Comparison of ENCODE assay signal across 10 mouse cellular contexts in genomic region chr16:23993351-23994321, GRCm38 (mm10). TPM values are rescaled to one million over a fixed set of nuclear protein-coding genes. Genes with fewer than 3 reads are reported as not detected.
DNase-seq lines count a peak whose midpoint lies in the region; ATAC-seq and TF ChIP-seq lines count a peak whose summit lies in the region.
"Had no signal": no experiment of that assay in that cellular context is flagged by ENCODE, and none has a peak within 500 bp of the region (broad histone marks: within the 10 kb centered on the region; RNA-seq: fewer than 3 reads in every experiment).

No protein-coding gene starts in this region.

- DNase-seq in A20 (ENCODE audit: low read depth, low spot score) (peak; percentile 85), CH12.LX (ENCODE audit: extremely low read depth) (peak; percentile 67)
- DNase-seq in kidney, adult 18-20 months, result peak; percentile 80
- DNase-seq in lung, embryonic 14.5 days, result peak; percentile 67
- no peak for DNase-seq in layer of hippocampus, adult 11-12 months (ENCODE audit: low spot score)
- DNase-seq in urinary bladder, postnatal 25 days (ENCODE audit: low spot score), result no peak
- no peak for DNase-seq in ovary, postnatal 10 days (ENCODE audit: low spot score)

- TF ChIP-seq CTCF in CH12.LX (conservative IDR thresholded peaks at IDR 0.05 in 1 of 2, IDR thresholded peaks at IDR 0.05 in 1 of 2; ENCODE audit: low read depth in 2 of 2, low read length in 2 of 2), result no peak
- TF ChIP-seq CTCF in lung, embryonic 14.5 days (IDR thresholded peaks at IDR 0.05; ENCODE audit: low read depth), result no peak

- no peaks in the 10 kb centered on the region for H3K36me3 ChIP-seq in CH12.LX (replicated peaks in 1 of 2; ENCODE audit: control insufficient read depth in 1 of 2, insufficient read depth in 1 of 2, low read length in 1 of 2)
- H3K36me3 ChIP-seq in lung, embryonic 14.5 days (ENCODE audit: insufficient read depth), result no peaks in the 10 kb centered on the region
- H3K36me3 ChIP-seq: neural tube, embryonic 12.5 days had no signal

- in situ Hi-C loops in CH12.LX (cut with MboI; ENCODE audit: low pct_ligation_motif_present, low pct_unique_long_range_greater_than_20kb, low sequenced_read_pairs), result loop anchor here (25.0 kb wide), 2 partner anchors 644 to 869 kb away; no protein-coding TSS in a partner anchor

- peak overlapping the region; percentile 47 for H3K4me2 ChIP-seq in CH12.LX (ENCODE audit: insufficient read depth, low read depth, poor library complexity, severe bottlenecking)
- H3K4me2 ChIP-seq in lung, embryonic 14.5 days, result peak overlapping the region; percentile 44
- H3K4me2 ChIP-seq: neural tube, embryonic 12.5 days had no signal

- H3K9ac ChIP-seq in CH12.LX (ENCODE audit: insufficient read depth, low read depth), result no peak overlapping the region
- H3K9ac ChIP-seq in lung, embryonic 14.5 days, result no peak overlapping the region
- H3K9ac ChIP-seq: neural tube, embryonic 12.5 days had no signal

- H3K4me3 ChIP-seq in CH12.LX (replicated peaks in 1 of 3; ENCODE audit: low read depth in 2 of 3, low read length in 2 of 3, poor library complexity in 1 of 3), result no peak overlapping the region
- H3K4me3 ChIP-seq in lung, embryonic 14.5 days (ENCODE audit: low read depth, low read length), result no peak overlapping the region
- H3K4me3 ChIP-seq: neural tube, embryonic 12.5 days had no signal

- peak; percentile 22 for ATAC-seq in lung, embryonic 14.5 days (ENCODE audit: insufficient read depth)

- no peak overlapping the region for H3K27ac ChIP-seq in CH12.LX (ENCODE audit: insufficient read depth, low read depth)
- peak overlapping the region; percentile 19; the same call in 1 of the 2 replicates for H3K27ac ChIP-seq in lung, embryonic 14.5 days (ENCODE audit: low read depth)
- H3K27ac ChIP-seq: neural tube, embryonic 12.5 days had no signal

- H3K4me1 ChIP-seq in CH12.LX (ENCODE audit: control insufficient read depth in 1 of 2, insufficient read depth in 2 of 2), result peaks cover 4 to 15% of the 10 kb centered on the region in 2 experiments
- H3K4me1 ChIP-seq in lung, embryonic 14.5 days (ENCODE audit: insufficient read depth), result no peaks in the 10 kb centered on the region; the same call in 1 of the 2 replicates

- dilution Hi-C loops in CH12.LX (cut with MboI; ENCODE audit: extremely low pct_ligation_motif_present, extremely low pct_unique_long_range_greater_than_20kb, low sequenced_read_pairs), result no loop called here

- no peak for TF ChIP-seq RAD21 in CH12.LX (IDR thresholded peaks at IDR 0.05; ENCODE audit: low read depth, low read length)

- TF ChIP-seq POLR2A in CH12.LX (IDR thresholded peaks at IDR 0.05; ENCODE audit: low read depth, low read length), result no peak

- TF ChIP-seq EP300 in CH12.LX (IDR thresholded peaks at IDR 0.05; ENCODE audit: low read length), result peak; percentile 19; the same call in 1 of the 2 replicates

- peaks cover 49% of the 10 kb centered on the region for H3K27me3 ChIP-seq in CH12.LX (replicated peaks)
- no peaks in the 10 kb centered on the region for H3K27me3 ChIP-seq in lung, embryonic 14.5 days (ENCODE audit: insufficient read depth, low read length)
- H3K27me3 ChIP-seq: neural tube, embryonic 12.5 days had no signal

- H3K9me3 ChIP-seq in CH12.LX (replicated peaks; ENCODE audit: low read length), result no peaks in the 10 kb centered on the region
- no peaks in the 10 kb centered on the region for H3K9me3 ChIP-seq in lung, embryonic 14.5 days (ENCODE audit: low read depth, low read length)
- H3K9me3 ChIP-seq: neural tube, embryonic 12.5 days had no signal

- no peaks in the 10 kb centered on the region for H3K79me2 ChIP-seq in CH12.LX (replicated peaks; ENCODE audit: control insufficient read depth, extremely low read depth, insufficient read depth, poor library complexity, severe bottlenecking)

- 30% methylated on average over 17 of the region's 17 CpGs for WGBS in lung, embryonic 14.5 days

TF ChIP-seq in CH12.LX, 34 proteins besides CTCF, POLR2A, EP300 and RAD21:
- TF ChIP-seq UBTF (IDR thresholded peaks at IDR 0.05; ENCODE audit: low read depth, low read length) (no peak), IRF4 (IDR thresholded peaks at IDR 0.05; ENCODE audit: low read depth, low read length) (0 out of 2 replicates have a peak, but pooled peaks have one; percentile 22), POLR2AphosphoS2 (IDR thresholded peaks at IDR 0.05; ENCODE audit: low read depth, low read length) (no peak), ZMIZ1 (IDR thresholded peaks at IDR 0.05; ENCODE audit: low read depth, low read length) (no peak)

RNA-seq across cellular contexts. Expression of gene Bcl6, which starts 5.0 kb away (rescaled TPM):
- total RNA-seq in CH12.LX (2012; rRNA removed), result 0.17 and 0.25 TPM in 2 replicates
- 0.20 and 0.27 TPM in 2 replicates for total RNA-seq in CH12.LX (2014; rRNA removed)
- 0.60 and 0.72 TPM in 2 replicates for polyA plus RNA-seq in CH12.LX (2012; ENCODE audit: insufficient read length, low read depth)
- polyA plus RNA-seq in lung, embryonic 14.5 days (2014; fragmentation: Nextera tagmentation; extraction: Ambion mirVana), result 1.1 and 1.2 TPM in 2 replicates

RNA-seq across cellular contexts. Expression of gene Gm37419, which starts 5.4 kb away (rescaled TPM):
- total RNA-seq in CH12.LX (2012; rRNA removed), result not detected in 2 replicates
- total RNA-seq in CH12.LX (2014; rRNA removed), result not detected in 2 replicates
- polyA plus RNA-seq in CH12.LX (2012; ENCODE audit: insufficient read length, low read depth), result not detected in 2 replicates
- not detected in 2 replicates for polyA plus RNA-seq in lung, embryonic 14.5 days (2014; fragmentation: Nextera tagmentation; extraction: Ambion mirVana)
- total RNA-seq: adrenal gland, adult 18-20 months; heart, postnatal 10 days had no signal
- polyA plus RNA-seq: neural tube, embryonic 12.5 days had no signal

Comparison
In these comparisons a context has a peak if more than half of its experiments do, and no peak if none do; other contexts are left out.
1. DNase-seq: peak in A20 (single experiment), CH12.LX (single experiment), kidney, adult 18-20 months (single experiment) and lung, embryonic 14.5 days (single experiment); none in layer of hippocampus, adult 11-12 months (single experiment), urinary bladder, postnatal 25 days (single experiment) and ovary, postnatal 10 days (single experiment).